Mouse (Mus musculus): ENCODE measurements around the gene Hs1bp3. TPM values are rescaled to one million over a fixed set of nuclear protein-coding genes. Genes with fewer than 3 reads are reported as not detected.

The Hs1bp3 gene
- polyA plus RNA-seq, 1 experiment from 2014 or later = 11.6 TPM

- ATAC-seq (replicated peaks) = no peak
Observed at GRCm38 (mm10) chr12:8393226-8393625, 80.0 kb downstream of the Hs1bp3 start.

More at GRCm38 (mm10) chr12:8393226-8393625, 80.0 kb downstream of the Hs1bp3 start:
- H3K9me3 ChIP-seq = no peaks in the 10 kb centered on the region
- peaks cover 13% of the 10 kb centered on the region; the same call in 1 of the 2 replicates for H3K4me1 ChIP-seq
- 86% methylated on average over 5 of the region's 5 CpGs for WGBS
- H3K4me2 ChIP-seq (replicated peaks) = no peak overlapping the region
- no peaks in the 10 kb centered on the region for H3K27me3 ChIP-seq
- no peak overlapping the region for H3K9ac ChIP-seq (replicated peaks)
- no peaks in the 10 kb centered on the region for H3K36me3 ChIP-seq
- H3K27ac ChIP-seq (replicated peaks) = no peak overlapping the region
- H3K4me3 ChIP-seq = no peak overlapping the region

Other genes with a start within 250 kb of the Hs1bp3 start
- 85.3 and 94.6 TPM in 2 replicates for gene Ldah, start 105.3 kb upstream of the Hs1bp3 start, polyA plus RNA-seq (2015; fragmentation: Nextera tagmentation; extraction: Ambion mirVana)
- 0.13 and 0.19 TPM in 2 replicates for gene Gdf7, start 11.5 kb upstream of the Hs1bp3 start, polyA plus RNA-seq (2015; fragmentation: Nextera tagmentation; extraction: Ambion mirVana)
- gene Rhob, start 186.6 kb downstream of the Hs1bp3 start, polyA plus RNA-seq (2015; fragmentation: Nextera tagmentation; extraction: Ambion mirVana) = 73.8 and 77.6 TPM in 2 replicates